Mouse (Mus musculus) neural tube, embryonic 13.5 days (tissue): ENCODE data around the gene Serpinf2. TPM values are rescaled to one million over a fixed set of nuclear protein-coding genes. Genes with fewer than 3 reads are reported as not detected.

ENCODE experiments used
- ATAC-seq: fragments of 200-750 bp; cut with Nextera tagmentation; 2 replicates; pipeline ENCODE4 v1.8.0; 2017; ENCODE audit warnings: low read depth, mild to moderate bottlenecking, moderate TSS enrichment, moderate library complexity
- H3K27ac ChIP-seq: fragments of 300-500 bp; sonication (generic); replicated peaks from 2 replicates; pipeline ENCODE4 v1.5.1; 2015; ENCODE audit warnings: moderate library complexity, mild to moderate bottlenecking, inconsistent platforms
- H3K27me3 ChIP-seq: fragments of 300-500 bp; sonication (generic); 2 replicates; pipeline ENCODE4 v1.6.1; 2015; ENCODE audit warnings: mild to moderate bottlenecking, inconsistent platforms
- H3K36me3 ChIP-seq: fragments of 300-500 bp; sonication (generic); 2 replicates; pipeline ENCODE4 v1.6.1; 2015; ENCODE audit warnings: mild to moderate bottlenecking, inconsistent platforms
- H3K4me1 ChIP-seq: fragments of 300-500 bp; sonication (generic); replicated peaks from 2 replicates; pipeline ENCODE4 v1.6.1; 2015; ENCODE audit warnings: inconsistent platforms
- H3K4me2 ChIP-seq: fragments of 300-500 bp; sonication (generic); 2 replicates; pipeline ENCODE4 v1.6.1; 2015; ENCODE audit warnings: inconsistent platforms, mild to moderate bottlenecking, moderate library complexity
- H3K4me3 ChIP-seq: fragments of 300-500 bp; sonication (generic); 2 replicates; pipeline ENCODE4 v1.5.1; 2015; ENCODE audit warnings: mild to moderate bottlenecking, inconsistent platforms
- H3K9ac ChIP-seq: fragments of 300-500 bp; sonication (generic); 2 replicates; pipeline ENCODE4 v1.6.1; 2015; ENCODE audit warnings: moderate library complexity, mild to moderate bottlenecking, inconsistent platforms
- H3K9me3 ChIP-seq: fragments of 300-500 bp; sonication (generic); 2 replicates; pipeline ENCODE4 v1.6.1; 2016; ENCODE audit warnings: inconsistent platforms
- WGBS: fragments of 180-500 bp; shearing (Covaris S2); methylation state at CpG from one replicate; pipeline ENCODE4 v1.1.7; 2015; 5-methylcytosine and 5-hydroxymethylcytosine counted together
- polyA plus RNA-seq: library from polyadenylated mRNA; unstranded; fragments of >200 nt; fragmentation: Nextera tagmentation; extraction: Ambion mirVana; gene quantifications from 2 replicates; pipeline ENCODE4 v1.2.1, GENCODE M21; 2015

Serpinf2 gene
- polyA plus RNA-seq, 1 experiment from 2014 or later = 0.25 TPM

- no peak overlapping the region for H3K4me2 ChIP-seq
- H3K9me3 ChIP-seq = no peaks in the 10 kb centered on the region
- no peak overlapping the region for H3K4me3 ChIP-seq
- no peak overlapping the region for H3K9ac ChIP-seq
- peaks cover 38% of the 10 kb centered on the region for H3K4me1 ChIP-seq
- no peak for ATAC-seq
- no peaks in the 10 kb centered on the region for H3K27me3 ChIP-seq
- H3K27ac ChIP-seq = no peak overlapping the region
- H3K36me3 ChIP-seq = peaks cover 15% of the 10 kb centered on the region
- WGBS = 82% methylated on average over 6 of the region's 6 CpGs
Observed at GRCm38 (mm10) chr11:75465051-75465450, 25.7 kb upstream of the Serpinf2 start.

DNA sequence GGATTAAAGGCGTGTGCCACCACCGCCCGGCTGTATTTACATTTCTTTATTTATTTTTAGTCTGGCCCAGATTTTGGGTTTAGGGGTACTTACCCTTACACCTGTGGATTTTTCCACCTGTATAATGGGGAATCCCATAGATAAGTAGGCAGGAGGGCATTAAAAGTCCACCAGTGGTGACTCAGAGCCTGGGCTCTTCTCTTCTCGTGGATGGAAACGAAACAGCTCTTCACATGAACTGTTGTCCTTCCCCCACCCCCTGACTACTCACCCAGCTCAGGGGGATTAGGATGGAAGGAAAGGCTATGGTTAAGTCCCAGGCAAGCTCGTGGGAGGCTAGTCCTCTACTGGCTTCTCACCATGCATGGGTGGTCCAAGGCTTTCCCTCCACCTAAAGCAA is 25.0 kb upstream of the Serpinf2 start:
- H3K4me2 ChIP-seq = no peak overlapping the region
- H3K4me1 ChIP-seq = peaks cover 44% of the 10 kb centered on the region
- 88% methylated on average over 6 of the region's 6 CpGs for WGBS
- no peaks in the 10 kb centered on the region for H3K9me3 ChIP-seq
- H3K36me3 ChIP-seq = peaks cover 15% of the 10 kb centered on the region
- H3K4me3 ChIP-seq = no peak overlapping the region
- H3K9ac ChIP-seq = no peak overlapping the region
- no peaks in the 10 kb centered on the region for H3K27me3 ChIP-seq
- H3K27ac ChIP-seq = no peak overlapping the region
- no peak for ATAC-seq

- Histone ChIP-seq H3K4me3 (no peak overlapping the region), H3K36me3 (peaks cover 15% of the 10 kb centered on the region), H3K27ac (no peak overlapping the region), H3K4me1 (peaks cover 46% of the 10 kb centered on the region), H3K27me3 (no peaks in the 10 kb centered on the region), H3K4me2 (peak overlapping the region; percentile 98; the same call in 1 of the 2 replicates), H3K9me3 (no peaks in the 10 kb centered on the region), H3K9ac (no peak overlapping the region)
- WGBS = 85% methylated on average over 4 of the region's 4 CpGs
- ATAC-seq = no peak
Observed at GRCm38 (mm10) chr11:75463624-75464023, 24.2 kb upstream of the Serpinf2 start.

DNA sequence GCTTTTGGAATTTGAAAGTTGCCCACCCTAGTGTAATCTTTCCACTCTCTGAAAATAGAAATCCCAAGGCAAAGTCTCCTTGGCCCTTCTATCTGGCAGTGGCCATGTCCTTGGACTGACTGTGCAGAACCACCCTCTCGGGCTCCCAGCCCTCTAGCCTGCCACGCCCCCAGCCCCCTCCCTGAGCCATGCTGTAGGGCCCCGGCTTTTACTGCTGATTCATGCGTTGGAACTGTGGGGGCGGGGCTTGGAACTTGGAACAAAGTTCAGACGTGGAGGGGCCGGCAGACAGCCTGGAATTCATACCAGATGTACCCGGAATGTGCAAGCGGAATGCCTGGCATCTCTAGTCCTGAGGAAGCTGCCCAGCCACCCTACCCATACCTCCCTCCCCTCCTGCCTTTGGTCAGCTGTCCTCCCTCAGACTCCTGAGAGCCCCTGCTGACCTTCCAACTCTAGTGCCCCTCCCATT is 23.5 kb upstream of the Serpinf2 start:
- peak overlapping the region; percentile 98 for H3K4me2 ChIP-seq
- H3K36me3 ChIP-seq = peaks cover 15% of the 10 kb centered on the region
- no peak for ATAC-seq
- peak overlapping the region; percentile 75 for H3K4me3 ChIP-seq
- peaks cover 42% of the 10 kb centered on the region for H3K4me1 ChIP-seq
- WGBS = 6% methylated on average over 9 of the region's 9 CpGs
- no peaks in the 10 kb centered on the region for H3K9me3 ChIP-seq
- H3K27ac ChIP-seq = no peak overlapping the region
- H3K27me3 ChIP-seq = no peaks in the 10 kb centered on the region
- peak overlapping the region; percentile 79 for H3K9ac ChIP-seq

DNA sequence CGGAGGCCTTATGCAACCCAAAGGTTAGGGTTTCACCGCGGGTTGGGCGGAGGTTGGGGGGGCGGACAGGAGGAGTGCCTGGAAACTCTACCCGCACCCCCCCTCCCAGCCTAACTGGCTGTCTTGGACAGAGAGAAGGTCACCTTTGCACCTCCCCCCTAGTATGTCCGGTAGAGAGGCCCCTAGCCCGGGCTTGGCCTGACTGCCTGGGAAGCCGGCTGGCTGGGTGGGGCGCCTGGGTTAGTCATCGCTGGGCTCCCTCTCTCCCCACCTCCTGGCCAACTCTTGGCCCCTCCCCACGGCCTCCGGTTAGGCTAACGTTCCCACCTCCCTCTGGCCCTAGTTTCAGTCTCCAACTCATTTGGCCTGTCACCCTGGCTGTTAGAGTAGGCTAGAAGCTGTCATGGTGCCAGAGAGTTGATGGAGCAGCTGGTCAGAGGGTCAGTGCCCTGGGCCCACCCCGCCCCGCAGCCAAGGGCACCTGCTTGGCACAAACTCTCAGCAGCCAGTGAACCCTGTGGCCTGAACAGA is 22.9 kb upstream of the Serpinf2 start:
- Histone ChIP-seq H3K4me1 (peaks cover 36% of the 10 kb centered on the region), H3K36me3 (peaks cover 15% of the 10 kb centered on the region), H3K9ac (peak overlapping the region; percentile 79), H3K4me3 (peak overlapping the region; percentile 75), H3K27ac (peak overlapping the region; percentile 28; the same call in 1 of the 2 replicates), H3K9me3 (no peaks in the 10 kb centered on the region), H3K27me3 (no peaks in the 10 kb centered on the region), H3K4me2 (peak overlapping the region; percentile 98)
- 3% methylated on average over 16 of the region's 16 CpGs for WGBS
- ATAC-seq = no peak

DNA sequence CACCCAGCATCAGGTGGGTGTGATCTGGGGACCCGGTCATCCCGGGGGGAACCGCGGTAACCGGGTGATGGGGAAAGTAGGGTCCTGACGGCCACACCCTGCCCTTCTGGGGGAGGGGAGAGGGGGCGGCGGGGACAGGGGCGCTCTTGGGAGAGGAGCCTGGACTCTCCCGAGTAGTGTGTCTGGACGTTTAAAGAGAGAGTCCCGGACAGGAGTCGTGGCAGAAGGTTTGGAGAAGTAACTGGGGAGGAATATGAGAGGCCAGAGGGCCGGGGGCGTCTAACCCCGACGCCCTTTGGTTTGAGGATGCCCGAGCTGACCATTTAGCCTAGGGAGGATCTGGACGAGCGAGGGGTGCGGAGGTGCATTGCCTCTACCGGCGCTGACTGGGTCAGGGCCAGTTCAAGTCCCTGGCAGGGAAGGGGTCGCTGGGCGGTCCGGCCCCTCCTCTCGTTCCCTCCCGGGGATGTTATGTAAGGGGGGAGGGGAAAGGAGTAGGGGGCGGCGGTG is 22.4 kb upstream of the Serpinf2 start:
- Histone ChIP-seq H3K9ac (peak overlapping the region; percentile 79), H3K36me3 (peaks cover 15% of the 10 kb centered on the region), H3K4me2 (peak overlapping the region; percentile 98), H3K4me3 (peak overlapping the region; percentile 75), H3K27ac (peak overlapping the region; percentile 72), H3K9me3 (no peaks in the 10 kb centered on the region), H3K27me3 (no peaks in the 10 kb centered on the region), H3K4me1 (peaks cover 36% of the 10 kb centered on the region)
- peak; percentile 57 for ATAC-seq
- under 1% methylated on average over 28 of the region's 30 CpGs for WGBS

DNA sequence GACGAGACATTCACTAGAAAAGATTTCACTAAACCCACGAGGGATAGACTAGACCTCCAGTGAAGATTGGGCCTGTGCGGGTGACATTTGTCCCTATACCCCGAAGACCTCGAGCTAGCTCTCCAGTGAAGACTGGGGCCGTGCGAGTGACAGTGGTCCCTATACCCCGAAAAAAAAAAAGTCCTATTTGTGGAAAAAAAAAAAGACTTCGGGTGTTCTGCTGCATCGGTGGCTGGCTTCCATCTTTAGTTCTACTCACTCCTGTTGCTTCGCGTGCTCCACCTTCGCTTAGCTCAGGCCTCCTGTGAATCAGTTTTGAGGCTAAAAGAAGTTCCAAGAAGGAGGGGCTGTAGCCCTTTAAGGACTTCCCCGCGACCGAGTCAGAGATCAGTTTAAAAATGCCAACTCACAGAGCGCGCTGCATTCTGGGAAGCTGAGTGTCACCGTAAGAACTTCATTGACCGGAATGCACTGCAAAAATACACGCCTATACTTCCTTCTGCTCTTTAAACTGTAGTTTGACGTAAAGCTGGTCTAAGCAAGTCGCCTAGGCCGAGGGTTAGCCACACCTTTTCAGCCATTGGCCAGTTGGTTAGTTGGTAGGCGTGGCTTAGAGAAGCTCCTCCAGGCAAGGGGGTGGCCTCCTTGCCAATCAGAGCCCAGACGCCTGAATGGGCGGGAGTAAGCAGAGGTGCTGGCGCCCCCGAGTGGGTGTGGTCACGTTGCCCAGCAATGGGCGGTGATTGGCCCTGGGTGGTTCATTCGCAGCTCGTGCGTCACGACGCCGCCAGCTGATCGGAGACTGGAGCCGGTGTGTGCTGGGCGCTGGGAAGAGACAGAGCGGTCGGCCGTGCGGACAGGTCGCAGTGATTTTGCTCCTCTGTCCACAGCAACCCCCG is 21.7 kb upstream of the Serpinf2 start, which contains the start of gene Tlcd2:
TSS of gene Tlcd2 (plus strand) at position 872 of the 899 bp plus-strand sequence.
- Histone ChIP-seq H3K27ac (peak within 1 kb of the TSS; percentile 91), H3K9ac (peak within 1 kb of the TSS; percentile 79), H3K4me2 (peak within 1 kb of the TSS; percentile 98), H3K36me3 (peaks cover 12% of the 10 kb centered on the region), H3K27me3 (no peaks in the 10 kb centered on the region), H3K4me1 (peaks cover 36% of the 10 kb centered on the region), H3K4me3 (peak within 1 kb of the TSS; percentile 75), H3K9me3 (no peaks in the 10 kb centered on the region)
- peak; percentile 95 for ATAC-seq
- WGBS = under 1% methylated on average over 46 of the region's 46 CpGs

GRCm38 (mm10) chr11:75460103-75460843 is 20.9 kb upstream of the Serpinf2 start:
- Histone ChIP-seq H3K36me3 (peaks cover 4% of the 10 kb centered on the region), H3K9ac (peak overlapping the region; percentile 63), H3K4me2 (peak overlapping the region; percentile 77), H3K4me3 (peak overlapping the region; percentile 44), H3K4me1 (peaks cover 38% of the 10 kb centered on the region), H3K27ac (peak overlapping the region; percentile 91), H3K9me3 (no peaks in the 10 kb centered on the region), H3K27me3 (no peaks in the 10 kb centered on the region)
- peak; percentile 19; the same call in 1 of the 2 replicates for ATAC-seq
- 2% methylated on average over 19 of the region's 19 CpGs for WGBS

DNA sequence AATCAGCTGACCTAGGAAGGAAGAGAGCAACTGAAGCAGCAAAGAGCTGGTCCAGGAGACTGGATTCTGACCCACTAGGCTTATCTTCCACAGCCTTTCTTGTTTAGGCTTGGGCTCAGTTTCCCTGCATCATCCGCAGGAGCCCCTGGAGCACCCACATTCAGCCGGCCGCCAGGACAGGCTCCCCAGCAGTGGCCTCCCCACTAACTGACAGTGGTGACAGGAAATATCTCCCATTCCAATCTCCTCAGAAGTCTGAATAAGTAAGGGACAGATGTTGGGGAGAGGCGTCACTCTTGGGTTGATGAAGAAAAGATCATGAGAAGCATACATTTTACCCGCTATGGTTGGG is 20.3 kb upstream of the Serpinf2 start:
- H3K36me3 ChIP-seq = no peaks in the 10 kb centered on the region
- no peaks in the 10 kb centered on the region for H3K27me3 ChIP-seq
- no peak overlapping the region; the same call in 1 of the 2 replicates for H3K9ac ChIP-seq
- peak overlapping the region; percentile 77 for H3K4me2 ChIP-seq
- H3K9me3 ChIP-seq = no peaks in the 10 kb centered on the region
- peaks cover 43% of the 10 kb centered on the region for H3K4me1 ChIP-seq
- no peak overlapping the region for H3K4me3 ChIP-seq
- WGBS = 31% methylated on average over 5 of the region's 5 CpGs
- peak overlapping the region; percentile 91 for H3K27ac ChIP-seq
- no peak for ATAC-seq

DNA sequence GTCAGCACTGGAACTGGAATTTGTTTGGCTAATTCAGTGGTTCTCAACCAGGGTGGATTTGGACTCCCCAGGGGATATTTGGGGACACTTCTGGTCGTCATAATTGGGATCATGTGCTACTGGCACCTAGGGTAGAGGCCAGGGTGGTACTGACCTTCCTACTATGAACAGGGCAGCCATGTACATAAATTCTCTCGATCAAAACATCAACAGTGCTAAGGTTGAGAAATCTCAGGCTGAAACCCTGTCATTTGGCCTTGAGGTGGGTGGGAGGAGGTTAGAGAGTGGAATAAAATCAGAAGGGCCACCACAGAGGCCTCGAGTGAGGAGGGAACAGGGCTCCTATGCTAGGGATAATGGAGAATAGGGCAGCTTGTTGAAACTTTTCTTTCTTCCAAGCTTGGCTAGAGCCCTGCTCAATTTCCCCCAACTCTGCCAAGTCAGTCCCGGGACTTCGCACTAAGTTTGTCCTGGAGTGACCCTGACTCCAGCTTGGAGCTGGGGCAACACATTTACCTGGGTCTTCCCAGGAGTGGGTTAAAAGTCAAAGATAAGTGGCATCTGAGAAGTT is 19.8 kb upstream of the Serpinf2 start:
- H3K4me2 ChIP-seq = peak overlapping the region; percentile 77
- H3K27ac ChIP-seq = 0 out of 2 replicates have a peak overlapping the region, but pooled peaks have one; percentile 91
- no peaks in the 10 kb centered on the region for H3K36me3 ChIP-seq
- no peak overlapping the region for H3K4me3 ChIP-seq
- no peaks in the 10 kb centered on the region for H3K9me3 ChIP-seq
- WGBS = 84% methylated on average over 5 of the region's 5 CpGs
- no peak for ATAC-seq
- peaks cover 44% of the 10 kb centered on the region for H3K4me1 ChIP-seq
- no peak overlapping the region for H3K9ac ChIP-seq
- H3K27me3 ChIP-seq = no peaks in the 10 kb centered on the region

DNA sequence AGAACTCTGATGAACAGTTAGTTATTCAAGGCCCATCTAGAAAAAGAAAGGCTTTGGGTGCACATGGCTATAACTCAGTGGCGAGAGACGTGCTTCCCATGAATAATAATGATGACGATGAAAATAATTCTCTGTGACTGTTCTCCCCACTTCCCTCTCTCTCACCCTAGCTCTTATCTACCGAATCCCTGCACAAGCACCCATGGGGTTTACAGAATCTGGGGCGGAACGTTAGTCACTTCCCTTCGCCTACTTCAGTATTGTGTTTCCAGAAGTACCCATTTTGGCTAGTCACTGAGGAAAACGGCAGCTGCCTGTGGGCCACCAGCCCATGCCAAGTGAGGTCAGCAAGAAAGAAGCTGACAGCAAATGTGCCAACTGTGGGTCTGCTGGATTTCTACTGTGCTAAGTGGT is 19.2 kb upstream of the Serpinf2 start:
- Histone ChIP-seq H3K27me3 (no peaks in the 10 kb centered on the region), H3K4me1 (peaks cover 50% of the 10 kb centered on the region), H3K36me3 (no peaks in the 10 kb centered on the region), H3K4me2 (no peak overlapping the region), H3K9me3 (no peaks in the 10 kb centered on the region), H3K4me3 (no peak overlapping the region), H3K9ac (no peak overlapping the region), H3K27ac (no peak overlapping the region)
- ATAC-seq = no peak
- WGBS = 80% methylated on average over 8 of the region's 8 CpGs
